Mouse (Mus musculus): ENCODE results near the gene Nxn. TPM values are rescaled to one million over a fixed set of nuclear protein-coding genes. Genes with fewer than 3 reads are reported as not detected.

Gene Nxn
- total RNA-seq, 2 experiments from 2014 or later: 22.5 to 25.0 TPM

DNA sequence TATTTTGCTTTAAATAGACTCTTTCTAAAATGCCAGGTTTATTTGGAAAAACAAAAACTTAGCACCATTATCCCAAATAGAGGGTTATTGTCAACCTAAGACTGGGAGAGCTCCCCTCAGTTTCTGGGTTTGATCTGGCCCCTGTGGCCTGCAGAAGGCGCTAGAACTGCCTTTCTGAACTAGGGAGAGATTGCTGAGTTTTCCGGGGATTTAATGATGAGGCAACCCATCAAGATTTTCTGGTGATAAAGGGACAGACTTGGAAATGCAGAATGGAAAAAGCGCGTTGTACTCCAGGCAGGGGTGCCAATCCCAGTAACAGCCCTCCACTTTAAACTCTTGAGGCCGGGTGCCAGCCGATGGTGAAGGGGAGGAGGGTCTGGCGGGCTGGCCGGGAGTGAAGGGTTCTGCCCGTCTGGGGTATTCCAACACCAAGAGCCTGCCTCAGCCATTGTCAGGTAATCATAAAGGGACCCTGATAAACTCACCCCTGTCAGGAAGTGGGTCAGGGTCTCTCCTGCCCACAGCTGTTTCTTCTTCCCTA is 100.4 kb downstream of the Nxn start:
- DNase-seq: no peak

DNA sequence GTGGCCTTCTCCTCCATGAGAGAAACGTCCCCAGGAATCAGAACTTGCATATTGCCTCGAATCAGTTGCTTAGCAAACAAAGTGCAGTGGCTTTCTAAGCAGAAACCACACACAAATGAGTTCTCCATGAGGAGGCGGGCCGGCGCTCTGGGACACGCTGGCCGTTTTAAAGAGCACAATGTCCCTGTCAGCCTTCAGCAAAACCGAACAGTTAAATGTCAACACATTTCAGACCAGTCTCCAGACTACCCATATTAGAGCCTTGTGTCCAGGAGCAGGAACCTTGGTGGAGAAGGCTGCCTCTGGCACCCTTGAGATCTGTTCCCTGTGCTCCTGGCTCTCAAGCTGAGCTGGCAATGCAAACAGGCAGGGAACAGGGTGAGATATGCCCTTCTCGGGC is 101.7 kb downstream of the Nxn start:
- DNase-seq: no peak

DNA sequence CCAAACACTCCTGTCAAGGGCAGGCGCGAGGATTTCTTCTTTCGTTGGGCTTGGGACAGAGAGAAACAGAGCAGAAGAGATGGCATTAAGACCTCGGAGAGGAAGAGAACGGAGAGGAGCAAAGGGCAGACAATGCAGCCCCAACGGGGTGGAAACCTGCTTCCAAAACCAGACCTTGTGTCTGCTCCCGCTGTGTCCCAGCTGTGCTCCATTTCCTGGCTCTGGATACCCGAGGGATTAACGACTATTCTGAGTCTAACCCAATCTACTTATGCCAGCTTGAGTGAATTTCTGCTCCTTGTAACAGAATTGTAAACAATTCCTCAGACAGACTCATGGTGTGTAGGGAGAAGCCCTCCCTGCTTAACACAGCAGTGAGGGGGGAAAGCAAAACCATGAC is 104.1 kb downstream of the Nxn start:
- DNase-seq: no peak

DNA sequence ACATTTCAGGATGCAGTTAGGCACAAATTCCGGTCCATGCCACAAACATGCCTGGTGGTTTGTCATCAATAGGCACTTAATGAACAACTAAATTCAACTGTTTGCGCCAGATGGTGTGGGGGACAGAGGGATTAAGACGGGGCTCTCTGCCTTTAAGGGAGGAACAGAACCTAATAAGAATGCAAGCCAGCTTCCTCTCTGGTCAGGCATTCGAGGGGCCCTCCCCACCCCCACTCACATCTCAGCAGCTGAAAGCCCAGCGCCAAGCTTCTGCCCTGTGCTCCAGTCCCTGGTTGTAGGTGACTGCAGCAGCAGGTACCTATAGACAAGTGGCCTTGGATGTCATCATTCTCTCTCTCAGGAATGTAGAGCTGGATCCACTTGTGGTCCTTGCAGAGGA is 104.9 kb downstream of the Nxn start:
- no peak for DNase-seq

DNA sequence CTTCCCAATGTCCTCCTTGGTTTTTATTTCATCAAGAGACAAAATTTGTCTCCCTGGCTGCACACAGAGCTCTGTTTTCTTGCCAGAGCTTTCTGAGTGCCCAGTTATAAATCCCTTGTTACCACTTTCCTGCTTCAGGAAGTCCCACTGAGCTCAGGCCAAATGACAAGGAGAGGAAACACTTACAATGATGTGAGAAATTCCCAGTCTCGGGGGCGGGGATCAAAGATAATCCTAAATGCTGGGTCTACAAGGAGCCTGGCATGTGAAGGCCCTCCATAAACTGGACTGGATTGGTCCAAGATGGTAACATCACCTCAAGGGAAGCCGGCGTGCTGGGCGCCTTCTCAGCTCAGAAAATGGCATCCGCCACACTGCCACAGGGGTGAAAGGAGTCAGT is 106.1 kb downstream of the Nxn start:
- peak; percentile 50 for DNase-seq

DNA sequence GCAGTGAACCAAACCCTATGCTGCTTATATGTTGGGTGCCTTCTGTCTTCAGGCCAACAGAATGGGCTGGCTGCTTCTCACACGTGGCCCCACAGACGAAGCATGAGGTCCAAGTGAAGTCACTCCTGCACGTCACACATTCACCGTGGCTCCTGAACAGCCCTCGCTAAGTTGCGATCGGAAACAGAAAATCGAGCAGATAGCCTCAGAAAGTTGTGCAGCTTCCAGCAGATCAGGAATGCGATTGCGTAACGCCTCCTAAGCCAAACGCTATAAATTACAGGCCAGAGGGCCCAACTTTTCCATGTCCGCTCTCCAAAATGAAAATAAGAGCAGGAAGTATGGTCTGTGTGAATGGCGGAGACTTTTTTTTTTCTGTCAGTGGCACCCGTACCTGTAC is 106.5 kb downstream of the Nxn start:
- DNase-seq: peak; percentile 71

DNA sequence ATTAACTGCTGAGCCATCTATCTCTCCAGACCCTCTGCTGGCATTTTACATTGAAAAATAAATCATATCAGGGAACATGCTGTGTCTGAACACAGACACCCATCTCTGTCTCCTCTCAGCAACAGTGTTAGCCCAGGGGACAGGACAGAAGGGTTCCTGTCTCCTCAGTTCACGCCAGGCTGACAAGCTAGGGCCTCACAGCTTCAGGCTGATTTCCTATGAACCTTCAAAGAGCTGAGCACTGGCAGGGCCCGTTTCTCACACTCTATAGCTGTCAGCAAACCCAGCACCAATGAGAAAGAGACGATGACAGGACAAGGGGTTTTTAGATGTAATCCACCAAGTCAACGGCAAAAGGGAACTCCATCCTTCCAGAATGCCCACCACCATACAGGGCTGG is 107.0 kb downstream of the Nxn start:
- no peak for DNase-seq

DNA sequence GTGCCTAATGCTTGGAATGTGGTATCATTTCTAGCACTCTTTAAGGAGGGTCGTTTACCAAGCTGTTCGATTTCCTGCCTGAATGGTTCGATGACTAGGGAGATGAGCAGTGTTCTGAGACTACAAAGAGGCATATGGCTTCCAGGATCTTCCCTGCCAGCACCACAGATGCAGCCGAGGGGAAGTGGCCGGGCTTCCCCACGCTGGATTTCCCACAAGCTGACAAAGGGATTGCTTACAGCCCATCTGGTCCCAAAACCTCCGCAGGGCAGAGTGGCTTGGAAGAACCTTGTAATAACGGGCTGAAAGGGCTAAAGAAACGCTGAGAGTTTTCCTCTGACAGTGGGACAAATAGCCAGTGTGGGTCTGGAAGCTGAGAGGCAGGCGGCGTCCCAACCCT is 108.6 kb downstream of the Nxn start:
- DNase-seq: no peak

DNA sequence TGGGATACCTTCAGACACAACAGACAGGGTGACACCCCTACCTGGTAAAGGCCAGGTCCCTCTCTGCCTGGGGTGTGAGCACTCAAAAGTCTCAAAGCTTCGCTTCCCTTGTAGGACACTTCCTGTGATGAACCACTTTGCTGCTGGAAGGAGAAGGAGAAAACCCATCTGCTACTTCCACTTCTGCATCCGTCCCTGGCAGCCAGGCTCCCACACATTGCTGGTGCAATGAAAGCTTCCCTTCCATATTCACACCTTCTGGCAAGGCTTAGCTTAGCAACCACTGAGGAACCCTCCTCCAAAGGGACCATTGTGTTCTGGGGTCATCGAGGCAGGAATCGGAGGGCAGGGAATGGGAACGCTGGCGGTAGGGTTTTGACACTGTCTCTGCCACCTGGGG is 110.3 kb downstream of the Nxn start:
- no peak for DNase-seq

DNA sequence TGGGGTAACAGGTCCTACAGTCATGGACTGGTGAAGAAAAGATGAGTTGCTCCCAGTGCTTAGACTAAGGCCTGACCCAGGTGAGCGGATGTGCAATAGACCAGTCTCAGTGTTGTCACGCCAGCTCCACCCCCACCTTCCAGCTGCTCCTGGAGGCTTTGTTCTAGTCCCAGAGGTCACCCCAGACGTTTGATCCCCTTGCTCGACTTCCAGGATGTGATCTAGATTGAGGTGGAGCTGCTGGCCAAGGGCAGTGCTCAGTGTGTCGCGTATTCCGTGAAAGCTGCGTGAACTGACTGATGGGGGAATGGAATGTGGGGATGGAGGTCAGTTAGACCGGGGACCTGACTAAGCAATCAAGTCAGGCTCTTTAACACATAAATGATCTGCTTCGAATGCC is 111.6 kb downstream of the Nxn start:
- no peak for DNase-seq

DNA sequence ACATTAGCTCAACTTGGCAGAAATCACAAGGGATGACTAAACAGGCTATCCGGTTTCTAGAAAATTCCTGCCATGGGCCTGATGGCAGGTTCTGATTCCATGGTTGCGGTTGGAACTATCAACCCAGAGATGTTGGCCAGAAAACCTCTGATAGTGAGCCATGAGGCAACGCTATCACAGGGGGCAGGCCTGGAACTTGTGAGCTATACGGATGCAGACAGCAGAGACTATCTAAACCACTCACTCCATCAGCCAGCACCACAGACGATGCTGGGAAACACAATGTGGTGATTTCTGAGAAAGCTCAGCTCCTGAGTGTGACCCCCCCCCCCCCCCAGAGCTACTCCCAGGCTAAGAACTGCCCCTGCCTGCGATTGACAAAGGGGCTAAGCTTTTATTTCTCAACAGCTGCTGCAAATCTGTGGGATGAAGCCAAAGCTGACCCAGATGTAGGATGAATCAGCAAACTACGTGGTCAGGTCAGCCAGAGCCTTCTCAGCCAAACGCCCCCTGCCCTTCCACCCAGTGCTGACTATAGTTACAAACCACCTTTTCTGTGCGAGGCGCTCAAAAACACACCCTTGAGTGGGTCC is 112.3 kb downstream of the Nxn start:
- DNase-seq: no peak

DNA sequence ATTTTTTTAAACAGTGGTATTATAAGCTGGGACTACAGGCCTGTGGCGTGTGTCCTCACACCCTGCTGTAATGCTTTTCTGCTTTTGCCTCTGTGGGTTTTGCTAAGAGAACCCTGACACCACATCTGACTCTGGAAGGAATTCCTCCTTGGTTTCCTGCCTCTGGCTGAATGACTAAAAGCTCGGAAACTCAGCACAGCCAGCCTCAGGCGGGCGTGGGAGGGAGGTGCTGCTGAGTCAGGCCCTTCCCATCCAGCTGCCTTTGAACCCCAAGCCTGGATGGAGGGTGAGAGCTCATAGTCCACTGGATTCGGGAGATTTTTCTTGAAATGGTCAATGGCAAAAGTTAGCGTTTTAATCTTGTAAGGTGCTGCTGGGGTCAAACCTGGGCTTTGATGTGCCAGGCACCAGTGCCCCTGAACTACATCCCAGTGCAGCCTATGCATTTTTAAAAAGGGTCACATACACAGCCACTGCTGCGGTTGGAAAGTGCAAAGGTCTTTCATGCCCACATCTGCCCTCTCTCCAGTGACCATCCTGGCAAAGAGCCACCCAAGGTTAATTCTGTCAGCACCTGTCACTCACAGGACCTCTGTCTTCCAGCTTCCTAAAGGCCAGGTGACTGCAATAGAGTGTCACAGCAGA is 113.4 kb downstream of the Nxn start:
- DNase-seq: peak; percentile 45

DNA sequence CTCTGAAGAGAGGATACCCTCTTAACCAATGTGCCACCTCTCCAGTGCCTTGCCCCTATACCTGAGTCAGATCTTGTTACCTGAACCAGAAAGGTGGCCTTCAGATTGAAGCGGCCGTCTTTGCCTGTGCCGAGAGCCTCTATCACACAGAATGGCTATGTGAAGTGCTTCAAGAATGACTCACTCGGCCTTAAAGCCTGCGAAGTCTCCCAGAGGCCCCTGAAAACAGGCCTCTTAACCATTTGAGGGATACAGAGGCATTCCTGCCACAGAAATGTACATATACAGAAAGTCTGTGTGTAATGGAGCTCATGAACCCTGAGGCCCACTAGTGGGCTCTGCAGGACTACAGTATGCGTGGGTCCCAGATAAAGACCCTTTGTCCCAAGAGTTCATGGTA is 115.1 kb downstream of the Nxn start:
- DNase-seq: no peak

DNA sequence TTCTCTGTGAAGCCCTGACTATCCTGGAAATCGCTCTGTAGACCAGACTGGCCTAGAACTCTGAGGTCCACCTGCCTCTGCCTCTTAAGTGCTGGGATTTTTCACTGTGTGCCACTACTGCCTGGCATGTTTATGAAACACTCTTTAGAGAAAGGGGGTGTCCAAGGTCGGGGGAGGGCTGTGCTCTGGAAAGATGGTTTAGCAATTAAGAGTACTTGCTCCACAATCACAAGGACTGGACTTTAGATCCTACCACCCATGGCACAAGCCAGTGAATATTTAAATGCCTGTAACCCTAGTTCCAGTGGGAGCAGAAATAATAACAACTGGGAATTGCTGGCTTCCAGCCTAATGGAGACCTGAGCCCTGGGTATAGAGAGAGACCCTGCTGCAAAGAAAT is 119.0 kb downstream of the Nxn start:
- no peak for DNase-seq

DNA sequence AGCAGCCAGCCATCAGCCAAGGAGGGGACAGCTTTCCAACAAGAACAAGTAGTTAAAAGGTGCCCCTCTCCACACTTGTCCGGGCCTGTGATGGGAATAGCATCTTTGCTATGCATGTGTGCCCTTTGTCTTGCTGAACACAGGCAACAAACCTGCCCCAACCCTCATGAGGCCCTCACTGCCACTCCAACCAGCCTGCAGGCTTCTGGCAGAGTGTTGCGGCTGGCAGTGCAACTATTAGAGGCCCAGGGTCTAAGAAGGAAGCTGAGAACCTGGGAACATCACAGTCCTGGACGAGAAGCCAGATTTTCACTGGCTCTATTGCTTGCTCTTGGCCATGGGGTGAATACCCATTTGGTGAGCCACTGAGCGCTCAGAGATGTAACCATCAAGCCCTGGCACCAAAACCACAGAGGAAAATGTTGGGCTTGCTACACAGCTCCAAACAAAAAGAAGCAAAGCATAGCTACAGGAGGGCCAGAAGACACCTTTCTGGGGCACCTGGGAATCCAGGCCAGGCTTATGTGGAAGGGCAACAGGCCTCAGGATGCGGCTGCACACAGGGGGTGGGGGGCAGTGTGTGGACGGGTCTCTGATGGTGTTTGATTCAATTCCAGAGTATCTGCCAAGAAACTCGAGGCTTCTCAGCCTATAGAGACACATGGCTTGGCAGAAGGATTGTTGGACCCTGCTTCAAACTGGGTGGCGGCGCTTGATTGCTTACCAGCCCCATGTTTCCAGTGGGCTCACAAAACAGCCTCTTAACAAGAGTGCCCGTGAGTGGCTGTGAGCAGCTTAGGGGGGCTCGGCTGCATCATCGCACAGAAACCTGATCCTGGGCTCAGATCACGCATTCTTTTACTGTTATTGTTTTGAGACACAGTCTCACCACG is 119.7 kb downstream of the Nxn start:
- no peak for DNase-seq

DNA sequence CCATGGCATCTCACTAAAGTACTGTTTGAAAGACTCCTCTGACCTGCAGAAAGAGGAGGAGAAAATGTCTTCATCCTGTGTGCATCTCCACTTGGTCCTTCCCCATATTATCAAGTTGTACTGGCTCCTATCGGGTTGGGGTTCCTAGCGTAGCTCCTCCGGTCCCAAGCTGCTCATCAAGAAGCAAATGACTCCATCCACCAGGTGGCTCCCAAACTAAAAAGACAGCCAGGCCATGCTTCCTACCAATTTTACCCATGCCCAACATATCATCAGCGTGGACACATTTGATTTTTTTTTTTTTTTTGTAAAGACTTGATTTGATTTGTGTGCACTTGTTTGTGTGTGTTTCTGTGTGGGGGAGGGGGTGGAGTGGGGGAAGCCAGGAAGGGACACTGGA is 126.5 kb downstream of the Nxn start:
- no peak for DNase-seq

DNA sequence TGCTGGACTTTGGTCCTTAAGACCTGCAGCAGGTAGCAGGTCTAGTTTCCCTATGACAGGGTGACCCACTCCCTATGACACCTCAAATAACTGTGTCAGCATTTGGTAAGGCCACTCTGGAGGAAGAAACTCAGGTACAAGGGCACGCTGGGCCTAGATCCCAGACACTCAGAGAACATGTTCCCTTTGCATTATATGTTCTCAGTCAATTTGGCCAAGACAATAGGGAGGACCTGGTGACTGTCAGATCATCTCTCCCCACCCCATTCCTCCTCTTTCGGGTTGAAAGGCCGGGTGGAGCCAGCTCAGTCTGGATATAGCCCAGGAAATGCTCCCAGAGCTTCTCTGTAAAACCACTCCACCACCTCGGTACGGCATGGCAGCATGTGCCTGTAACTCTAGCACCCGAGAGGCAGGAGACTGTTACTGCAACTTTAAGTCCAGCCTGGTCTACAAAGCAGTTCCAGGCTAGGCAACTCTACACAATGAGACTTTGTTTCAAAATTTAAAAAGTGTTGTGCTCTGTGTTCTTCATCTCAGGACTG is 130.3 kb downstream of the Nxn start:
- DNase-seq: no peak

DNA sequence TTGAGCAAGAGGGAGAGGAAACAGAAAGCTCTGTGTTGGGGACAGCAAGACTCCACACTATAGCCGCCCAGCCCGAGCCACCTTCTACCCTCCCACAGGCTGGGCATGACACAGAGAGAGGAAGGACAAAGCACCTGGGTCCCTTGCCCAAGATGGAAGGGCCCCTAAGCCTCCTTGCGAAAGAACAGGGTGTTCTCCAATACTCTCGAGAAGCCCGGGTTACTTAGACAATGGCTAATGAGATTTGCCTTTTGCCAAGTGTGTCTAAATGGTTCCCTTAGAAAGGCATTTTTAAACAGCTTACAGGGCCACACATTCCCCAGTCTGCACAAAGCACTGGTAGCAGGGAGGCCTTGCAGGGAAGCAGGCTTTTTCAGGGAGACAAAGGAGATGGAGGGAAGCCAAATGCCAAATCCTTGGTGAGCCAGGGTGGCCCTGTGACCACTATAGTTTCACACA is 130.9 kb downstream of the Nxn start:
- DNase-seq: no peak

DNA sequence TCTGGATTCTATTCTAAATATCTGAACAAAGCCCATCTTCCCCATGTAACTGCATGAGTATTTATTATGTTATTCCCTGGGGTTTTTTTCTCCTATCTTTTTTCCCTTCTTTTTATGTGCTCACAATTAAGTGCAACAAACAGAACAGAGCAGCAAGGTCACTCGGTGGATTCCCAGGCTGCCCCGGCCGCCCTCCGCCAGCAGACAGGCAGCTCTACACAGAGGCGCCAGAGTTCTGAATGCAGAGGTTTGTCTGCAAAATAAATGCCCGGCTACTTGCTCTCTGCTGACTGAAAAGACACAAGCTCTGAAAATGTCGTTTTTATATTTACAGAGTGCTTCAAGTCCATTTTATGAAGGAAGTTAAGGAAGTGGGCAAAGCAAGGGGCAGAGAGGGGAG is 131.4 kb downstream of the Nxn start:
- DNase-seq: peak; percentile 45

DNA sequence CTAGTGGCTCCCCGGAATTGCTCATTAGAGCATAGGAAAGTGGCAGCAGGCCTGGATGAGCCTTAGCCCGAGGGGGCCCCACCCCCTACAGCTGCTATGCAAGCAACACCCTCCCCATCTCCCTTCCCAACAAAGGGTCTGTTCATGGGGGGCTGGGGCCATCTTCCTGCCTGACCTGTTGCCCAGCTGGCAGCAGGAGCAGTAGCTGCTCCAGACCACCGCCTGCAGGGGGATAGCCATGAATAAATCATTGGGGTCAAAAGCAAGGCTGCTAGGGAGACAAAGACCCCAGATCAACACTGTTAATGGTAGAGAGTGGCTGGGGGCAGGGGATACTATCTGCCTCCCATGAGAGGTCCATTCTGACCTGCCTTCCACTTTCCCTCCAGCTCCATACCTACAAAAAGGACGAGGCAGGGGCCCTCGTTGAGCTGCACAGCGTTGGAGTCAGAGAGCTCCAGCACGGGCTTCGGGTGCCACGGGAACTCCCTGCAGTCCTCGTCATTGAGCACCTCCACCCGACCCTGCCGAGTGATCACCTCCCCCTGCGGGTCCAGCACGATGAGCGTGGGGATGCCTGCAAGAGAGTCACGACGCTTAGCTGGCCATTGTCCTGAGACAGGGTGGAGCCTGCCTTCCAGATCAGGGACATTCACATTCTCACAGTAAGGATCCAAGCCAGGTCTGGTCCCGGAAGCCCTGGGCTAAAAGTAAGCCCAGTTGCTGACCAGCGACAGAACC is 136.2 kb downstream of the Nxn start:
- DNase-seq: no peak

DNA sequence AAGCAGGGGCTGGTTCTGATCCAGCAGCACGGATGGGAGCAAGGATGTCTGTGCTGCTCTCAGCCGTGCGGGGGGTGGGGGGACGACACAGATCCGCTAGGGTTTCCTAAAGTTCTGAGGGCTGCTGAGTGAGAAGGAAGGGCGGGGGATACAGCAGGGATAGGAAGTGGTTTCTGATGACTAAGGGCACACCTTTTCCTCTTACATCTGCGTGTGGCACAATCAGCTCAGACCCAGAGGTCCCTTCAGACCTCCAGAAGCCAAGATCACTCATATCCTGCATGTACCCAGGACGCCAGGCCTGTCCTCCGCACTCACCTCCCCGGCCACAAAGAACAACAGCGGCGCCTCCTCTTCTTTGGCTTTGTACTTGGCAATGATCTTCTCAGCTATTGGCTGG is 137.7 kb downstream of the Nxn start:
- DNase-seq: no peak

Measured in adrenal gland, postnatal 10 days (tissue).